Mouse (Mus musculus): Measurements from ENCODE around the gene Col4a1.

DNA sequence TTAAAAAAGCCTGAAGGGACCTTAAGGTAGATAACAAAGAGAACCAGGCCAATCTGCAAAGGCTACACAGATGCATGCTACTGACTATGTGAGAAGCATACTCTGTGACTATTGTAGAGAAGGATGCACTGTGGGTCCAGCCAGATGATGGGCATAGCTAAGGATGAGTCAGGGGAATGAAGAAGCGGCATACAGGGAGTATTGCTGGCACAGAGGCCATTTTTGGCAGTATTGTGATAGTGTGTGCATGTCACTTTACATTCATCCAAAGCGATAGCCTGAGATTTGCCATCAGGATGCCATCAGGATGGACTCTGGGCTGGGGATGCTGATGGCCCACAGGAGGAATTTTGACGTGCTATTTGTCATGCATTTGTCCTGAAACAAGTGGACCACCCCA is 25.5 kb downstream of the Col4a1 start:
- TF ChIP-seq TAL1 (IDR thresholded peaks at IDR 0.05; ENCODE audit: low read length) (no peak), GATA1 (IDR thresholded peaks at IDR 0.05; ENCODE audit: low read length) (no peak)

Data from erythroblast, embryonic 14.5 days (primary cell).